Mouse (Mus musculus) heart, postnatal 25 days (tissue): ENCODE measurements around the gene Mcm3ap. TPM values are rescaled to one million over a fixed set of nuclear protein-coding genes. Genes with fewer than 3 reads are reported as not detected.

ENCODE experiments used
- DNase-seq: peaks from one replicate; pipeline ENCODE4 v3.0.0; 2022; ENCODE audit warnings: low spot score
- intact Hi-C: fragments of 180-260 bp; cut with DNase I; formaldehyde crosslinking; loops from one replicate; pipeline ENCODE4 v1.15.1; 2025
- total RNA-seq, 2 experiments: library from RNA; stranded (reverse); gene quantifications; 2 replicates each; pipeline ENCODE4 v1.2.3; 2021

The Mcm3ap gene
- total RNA-seq, result 10 to 100 TPM; 22.8 to 27.1 TPM

DNA sequence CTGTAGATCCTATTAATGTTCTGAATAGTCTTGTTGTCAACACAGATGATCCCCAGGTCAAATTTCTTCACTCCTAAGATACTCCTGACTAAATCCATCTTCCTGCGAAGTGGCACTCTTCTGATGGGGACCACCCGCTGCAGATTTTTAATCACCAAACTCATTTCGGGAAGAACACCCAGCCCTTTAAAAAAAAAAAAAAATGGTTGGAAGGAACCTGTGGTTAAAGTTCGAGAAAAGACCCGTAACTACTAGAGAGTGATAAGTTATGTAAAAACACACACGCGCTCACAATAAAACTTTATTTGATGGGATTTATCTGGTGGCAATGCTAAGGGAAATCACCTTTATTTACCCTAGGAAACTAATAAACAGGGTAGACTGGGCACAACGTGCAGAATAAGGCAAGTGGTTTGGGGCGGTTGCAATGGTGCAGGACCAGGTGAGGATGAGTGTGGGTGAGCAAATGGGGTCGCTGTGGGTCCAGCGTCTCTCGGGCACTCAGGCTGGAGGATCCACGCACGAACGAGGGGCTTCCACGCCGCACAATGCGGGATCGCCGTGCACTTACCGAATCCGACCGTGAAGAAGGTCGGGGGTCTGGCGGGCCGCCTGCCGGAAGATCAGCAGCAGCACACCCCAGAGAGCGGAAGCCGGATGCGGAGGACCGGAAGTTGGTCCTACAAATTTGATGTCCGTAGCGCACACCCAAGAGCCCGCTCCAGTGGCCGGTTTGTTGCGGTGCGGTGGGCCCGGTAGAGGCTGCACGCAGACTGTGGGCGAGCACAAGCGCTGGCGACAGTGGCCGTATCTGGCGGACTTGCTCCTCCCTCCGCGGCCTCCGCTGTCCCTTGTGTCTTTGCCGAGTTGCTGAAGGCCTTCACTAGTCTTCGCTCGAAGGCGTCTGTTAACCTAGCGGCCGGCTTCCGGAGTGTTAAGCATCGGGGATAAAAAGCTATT is at the start of gene Mcm3ap, which contains the start of gene Ybey:
Gene Mcm3ap, plus strand, starts transcription at position 725 of the 960 bp plus-strand sequence.
Gene Ybey, minus strand, starts transcription at position 912 of the 960 bp plus-strand sequence.
- intact Hi-C loops, result no loop called here
- DNase-seq, result peak; percentile 75

DNA sequence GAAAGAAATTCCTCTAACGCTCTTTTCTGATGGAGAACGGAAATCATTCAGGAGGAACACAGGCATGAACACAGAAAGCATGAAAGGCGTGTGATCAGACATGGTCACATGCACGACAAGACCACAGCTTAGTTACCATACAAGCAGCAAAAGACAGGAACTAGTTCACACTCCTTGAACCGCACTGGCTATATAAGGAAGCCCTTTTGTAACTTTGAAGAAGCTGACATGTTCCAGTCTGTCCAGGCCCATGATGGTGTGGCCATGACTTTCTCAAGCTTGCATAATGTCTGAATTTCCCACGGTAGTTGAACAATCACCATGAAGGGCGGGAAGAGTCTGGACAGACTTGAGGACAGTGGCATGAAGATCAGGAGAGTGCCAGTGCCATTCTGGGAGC is 43.1 kb upstream of the Mcm3ap start:
- DNase-seq, result no peak
- intact Hi-C loops, result no loop called here

DNA sequence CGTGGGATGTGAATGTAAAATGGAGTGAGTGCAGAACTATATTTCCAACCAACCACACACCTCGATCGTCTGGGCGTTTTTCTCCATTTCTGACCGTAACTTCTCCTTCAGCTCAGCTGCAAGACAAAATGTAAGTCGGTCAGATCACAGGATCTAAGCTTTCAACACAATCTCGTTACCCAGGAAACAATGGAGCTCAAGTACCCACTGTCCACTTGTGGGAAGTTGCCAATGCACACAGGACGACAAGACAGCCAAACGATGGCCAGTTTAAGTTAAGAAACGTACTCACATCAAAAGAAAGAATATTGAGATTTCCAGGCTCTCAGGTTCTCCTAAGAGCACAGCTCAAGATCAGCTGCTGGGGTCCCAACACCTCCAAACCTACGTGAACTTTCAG is 34.8 kb upstream of the Mcm3ap start:
- DNase-seq, result no peak
- intact Hi-C loops, result no loop called here

DNA sequence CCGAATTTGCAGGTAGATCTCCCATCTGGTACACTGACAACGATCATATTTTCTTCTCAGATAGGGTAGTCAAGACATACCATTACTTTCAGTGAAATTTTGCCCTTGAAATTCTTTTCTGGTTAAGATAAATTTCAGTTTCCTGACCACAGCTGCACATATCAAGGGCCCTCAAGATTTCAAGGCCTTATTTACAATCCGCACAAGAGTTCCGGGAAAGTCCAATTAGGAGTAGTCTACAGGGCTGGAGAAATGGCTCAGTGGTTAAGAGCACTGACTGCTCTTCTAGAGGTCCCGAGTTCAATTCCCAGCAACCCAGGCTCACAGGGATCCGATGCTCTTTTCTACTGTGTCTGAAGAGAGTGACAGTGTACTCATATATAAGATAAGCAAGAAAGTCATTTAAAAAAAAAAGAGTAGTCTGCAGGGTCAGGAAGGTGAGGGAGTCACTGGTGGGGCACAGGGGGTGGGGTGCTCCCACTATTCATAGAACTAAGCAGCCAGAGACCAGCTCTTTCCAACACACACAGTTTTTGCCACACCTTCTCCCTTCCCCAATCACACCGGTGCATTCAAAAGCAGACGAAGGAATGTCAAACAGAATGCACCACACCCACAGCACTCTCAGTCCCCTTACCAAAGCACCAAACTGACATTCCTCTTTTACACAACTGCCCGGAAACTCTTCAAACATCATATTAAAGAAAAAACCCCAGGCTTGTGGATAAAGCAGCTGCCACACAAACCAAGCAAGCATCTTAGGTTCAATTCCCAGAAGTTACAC is 29.4 kb upstream of the Mcm3ap start:
- intact Hi-C loops, result loop anchor here (5.0 kb wide), 1 partner anchor 97 kb away; no protein-coding TSS in a partner anchor
- DNase-seq, result no peak

DNA sequence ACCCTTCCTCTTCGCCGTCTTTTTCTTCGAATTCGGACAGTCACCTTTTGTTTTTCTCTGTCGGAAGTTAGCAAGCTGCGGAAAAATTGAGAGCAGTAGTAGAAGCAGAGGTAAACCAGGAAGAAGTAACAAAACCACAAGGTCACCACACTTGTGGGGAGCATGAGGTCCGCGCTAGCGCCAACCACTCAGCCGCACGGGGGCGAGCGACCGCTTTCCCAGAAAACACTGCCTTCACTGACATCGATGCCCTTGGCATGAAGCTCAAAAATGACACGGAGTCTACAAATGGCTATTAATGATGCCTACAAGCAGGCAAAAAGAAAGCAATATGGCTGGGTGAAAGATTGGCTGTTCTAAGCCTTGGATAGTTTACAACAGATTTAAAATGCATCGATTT is 28.4 kb upstream of the Mcm3ap start, which contains the start of gene AC141477.1:
Gene AC141477.1, minus strand, starts transcription at position 164 of the 400 bp plus-strand sequence.
- no peak for DNase-seq
- intact Hi-C loops, result no loop called here

DNA sequence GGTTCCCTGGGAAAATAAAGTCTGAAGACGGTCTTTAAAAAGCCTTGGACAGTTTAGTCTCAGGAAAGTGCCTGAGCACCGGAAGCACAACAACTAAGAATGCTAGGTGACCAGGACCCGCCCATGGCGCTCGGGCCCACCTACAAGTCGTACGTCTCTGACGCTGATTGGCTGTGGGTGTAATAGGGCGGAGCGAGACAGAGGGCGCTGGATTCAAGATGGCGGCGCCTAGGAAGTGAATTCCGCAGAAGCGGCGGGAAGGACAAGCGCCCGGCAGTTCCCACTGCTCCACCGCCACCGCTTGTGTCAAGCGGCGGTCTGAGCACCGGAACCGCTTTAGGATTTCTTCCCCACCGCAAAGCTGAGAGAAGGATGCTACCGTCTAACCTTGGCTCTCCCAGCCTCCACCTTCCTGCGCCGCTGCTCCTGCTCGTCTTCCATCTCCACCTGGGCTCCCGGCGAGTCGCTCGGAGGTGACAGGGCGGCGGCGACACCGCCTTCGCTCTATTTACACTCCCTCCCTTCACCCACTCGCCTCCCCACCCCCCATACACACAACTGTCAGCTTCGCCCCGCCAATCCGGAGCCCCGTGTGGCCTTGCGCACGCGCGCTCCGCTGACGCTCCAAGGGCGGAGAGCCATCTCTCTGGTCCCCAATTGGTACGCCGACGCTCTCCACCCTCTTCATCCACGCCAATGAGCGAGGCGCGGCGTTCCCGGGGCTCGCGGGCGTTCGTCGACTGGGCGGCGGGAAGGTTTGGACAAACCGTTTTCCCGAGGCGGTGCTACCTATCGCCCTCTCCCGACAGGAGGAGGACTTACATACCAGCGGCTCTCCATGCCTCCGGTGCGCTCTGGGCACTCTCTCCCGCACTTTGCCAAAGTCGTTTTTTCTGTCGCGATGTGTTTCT is 26.3 kb upstream of the Mcm3ap start, which contains the start of gene Pcnt:
Gene Pcnt, minus strand, starts transcription at position 609 of the 911 bp plus-strand sequence.
- DNase-seq, result peak; percentile 96
- intact Hi-C loops, result no loop called here

DNA sequence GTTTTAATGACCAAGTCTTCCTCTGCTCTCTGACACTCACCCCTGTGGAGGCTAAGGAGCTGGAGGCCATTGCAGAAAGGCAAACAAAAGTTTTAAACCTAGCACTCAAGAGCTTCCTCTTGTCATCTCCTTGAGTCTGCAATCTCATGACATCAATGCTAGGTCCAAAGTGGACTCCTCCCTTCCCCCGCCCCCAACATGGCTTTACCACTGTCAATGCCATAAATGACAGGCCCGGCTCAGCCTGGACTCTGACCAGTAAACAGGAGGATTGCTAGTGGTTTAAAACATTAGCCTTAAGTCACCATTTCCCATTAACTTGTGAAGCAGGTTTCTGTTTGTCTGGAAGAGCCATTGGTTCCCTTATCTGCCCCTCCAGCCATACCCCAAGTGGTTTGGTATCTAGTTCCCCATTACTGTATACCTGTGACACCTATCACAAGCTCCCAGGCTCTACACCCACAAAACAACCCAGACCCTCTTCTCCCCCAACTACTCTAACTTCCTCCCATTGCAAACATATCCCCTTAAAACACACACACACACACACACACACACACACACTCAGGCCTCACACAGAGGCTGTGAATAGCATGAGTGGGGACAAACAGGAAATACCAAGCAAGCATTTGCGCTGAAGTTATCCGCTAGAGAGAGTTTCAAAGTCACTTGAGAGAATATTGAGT is 22.6 kb upstream of the Mcm3ap start:
- intact Hi-C loops, result no loop called here
- no peak for DNase-seq

DNA sequence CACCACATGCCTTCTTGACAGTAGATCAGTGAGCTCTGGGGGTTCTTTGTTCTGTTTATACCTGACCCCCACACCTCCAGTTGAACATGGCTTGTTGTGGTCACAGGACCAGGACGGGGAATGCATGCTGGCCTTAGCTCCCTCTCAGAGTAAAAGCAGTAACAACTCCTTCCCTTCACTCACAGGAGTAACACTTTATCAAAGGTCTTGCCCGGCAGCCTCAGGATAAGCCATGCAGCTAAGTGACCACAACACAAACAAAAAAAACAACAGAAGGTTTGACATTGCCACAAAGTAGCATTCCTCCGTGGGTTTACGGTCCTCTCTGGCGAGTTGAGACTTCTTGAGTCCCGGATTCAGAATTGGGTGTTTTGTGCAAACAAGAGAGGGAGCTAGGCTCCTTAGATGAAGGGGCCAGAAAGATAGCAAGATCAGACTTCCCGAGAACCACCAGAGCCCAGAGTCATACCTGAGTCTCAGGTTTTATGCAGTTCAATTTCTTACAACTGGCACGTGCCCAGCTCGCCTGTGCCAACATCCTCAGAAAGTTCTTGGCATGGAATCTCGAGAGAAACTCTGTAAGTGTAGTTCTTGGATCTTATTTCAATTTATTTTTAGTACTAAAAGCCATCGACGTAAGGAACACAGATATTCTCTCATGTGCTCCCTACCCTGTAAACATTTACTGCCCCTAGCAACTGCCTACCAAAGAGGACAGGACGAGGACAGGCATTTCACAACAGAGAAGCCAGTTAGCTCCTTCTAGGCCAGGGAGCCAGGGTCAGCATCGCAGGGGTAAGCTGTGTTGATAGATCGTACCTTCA is 21.1 kb upstream of the Mcm3ap start:
- intact Hi-C loops, result no loop called here

DNA sequence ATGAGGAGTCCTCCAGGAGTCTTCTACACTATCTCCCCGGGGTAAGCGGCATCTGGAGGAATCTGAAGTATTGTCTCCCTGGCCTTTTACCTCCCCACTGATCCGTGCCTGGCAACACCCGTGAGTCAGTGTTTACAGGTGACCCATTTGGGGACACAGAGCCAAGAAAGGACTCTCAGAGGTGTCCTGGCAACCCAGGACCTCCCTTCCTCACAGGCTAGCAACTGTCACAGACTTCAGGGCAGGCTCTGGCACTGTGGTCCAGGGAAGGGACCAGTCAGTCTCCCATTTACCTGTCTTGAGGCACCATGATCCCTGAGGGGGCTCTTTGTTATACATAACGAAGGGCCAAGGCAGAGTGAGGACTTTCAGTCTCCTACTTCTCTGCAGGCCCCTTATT is 19.9 kb upstream of the Mcm3ap start, which contains the start of gene 2610028H24Rik:
Gene 2610028H24Rik, plus strand, starts transcription at position 231 of the 400 bp plus-strand sequence.
- intact Hi-C loops, result no loop called here
- DNase-seq, result no peak

More for the DNA sequence above, 21.1 kb upstream of the Mcm3ap start:
- peak; percentile 10 for DNase-seq

DNA sequence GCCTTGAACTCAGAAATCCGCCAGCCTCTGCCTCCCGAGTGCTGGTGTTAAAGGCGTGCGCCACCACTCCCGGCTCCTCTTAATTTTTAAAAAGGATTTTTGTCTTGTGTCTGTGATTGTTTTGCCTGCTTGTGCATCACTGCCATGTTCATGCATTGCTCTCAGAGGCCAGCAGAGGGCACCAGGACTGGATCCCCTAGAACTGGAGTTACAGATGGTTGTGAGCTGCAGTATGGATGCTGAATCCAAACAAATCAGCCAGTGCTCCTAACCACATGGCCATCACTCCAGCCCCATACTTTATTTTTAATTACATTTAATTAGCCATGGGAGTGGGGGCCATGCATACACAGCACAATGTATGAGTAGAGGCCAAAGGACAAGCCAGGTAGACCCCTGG is 13.4 kb upstream of the Mcm3ap start:
- DNase-seq, result no peak

DNA sequence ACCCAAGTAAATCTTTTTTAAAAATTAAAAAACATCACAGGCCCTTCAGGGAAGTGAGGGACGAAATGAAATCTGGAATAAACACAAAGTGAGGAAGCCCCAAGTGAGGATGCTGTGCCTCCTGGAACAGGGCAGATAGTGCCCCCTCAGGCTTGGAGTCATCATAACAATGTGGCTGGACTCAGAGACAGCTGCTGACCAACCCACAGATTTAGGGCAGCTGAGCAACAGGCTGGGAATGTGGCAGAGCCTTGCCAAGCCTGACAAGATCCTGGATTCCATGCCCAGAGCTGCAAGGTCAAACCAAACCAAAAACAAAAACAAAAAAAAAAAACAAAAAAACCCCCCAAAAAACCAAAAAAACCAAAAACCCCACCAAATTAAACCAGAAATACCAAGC is 7.5 kb upstream of the Mcm3ap start:
- DNase-seq, result no peak
- intact Hi-C loops, result no loop called here

More for the DNA sequence above, 13.4 kb upstream of the Mcm3ap start:
- intact Hi-C loops, result loop anchor here (1.0 kb wide), 1 partner anchor 280 kb away; no protein-coding TSS in a partner anchor

DNA sequence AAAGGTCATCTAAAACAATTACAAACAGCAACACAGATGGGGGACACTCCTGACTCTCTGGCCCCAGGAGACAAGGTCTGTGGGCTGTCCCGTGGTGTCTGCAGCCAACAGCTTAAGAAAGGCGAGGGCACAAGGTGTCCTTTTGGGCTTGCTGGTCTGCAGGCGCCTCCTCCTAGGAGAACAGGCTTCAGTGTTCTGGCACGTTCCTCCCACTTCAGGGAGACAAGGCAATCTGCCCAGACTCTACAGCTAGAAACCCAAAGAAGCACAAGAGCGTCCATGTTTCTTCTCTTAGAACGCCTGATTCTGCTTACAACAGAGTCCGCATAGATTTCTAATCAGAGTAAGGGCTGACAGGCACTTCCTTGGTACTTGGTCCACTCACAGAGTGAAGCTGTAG is 6.4 kb upstream of the Mcm3ap start:
- no peak for DNase-seq
- intact Hi-C loops, result no loop called here

DNA sequence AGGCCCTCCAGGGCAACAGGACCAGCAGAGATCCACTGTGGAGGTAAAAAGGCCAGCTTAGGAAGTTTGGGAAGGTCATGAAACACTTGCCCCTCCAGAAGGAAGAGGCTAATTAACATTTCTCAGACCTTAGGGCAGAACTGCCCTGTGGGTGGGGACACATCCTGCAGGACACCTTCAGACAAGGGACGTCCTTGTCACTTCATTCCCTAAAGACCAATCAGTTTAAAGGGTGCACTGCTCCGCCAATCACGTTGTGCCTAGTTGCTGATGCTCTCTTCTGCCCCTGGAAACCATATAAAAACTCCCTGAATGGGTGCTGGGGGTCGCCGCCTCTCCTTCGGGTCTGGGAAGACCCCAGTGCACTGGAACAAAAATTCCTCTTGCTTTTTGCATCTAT is 6.0 kb upstream of the Mcm3ap start:
- intact Hi-C loops, result no loop called here
- no peak for DNase-seq

DNA sequence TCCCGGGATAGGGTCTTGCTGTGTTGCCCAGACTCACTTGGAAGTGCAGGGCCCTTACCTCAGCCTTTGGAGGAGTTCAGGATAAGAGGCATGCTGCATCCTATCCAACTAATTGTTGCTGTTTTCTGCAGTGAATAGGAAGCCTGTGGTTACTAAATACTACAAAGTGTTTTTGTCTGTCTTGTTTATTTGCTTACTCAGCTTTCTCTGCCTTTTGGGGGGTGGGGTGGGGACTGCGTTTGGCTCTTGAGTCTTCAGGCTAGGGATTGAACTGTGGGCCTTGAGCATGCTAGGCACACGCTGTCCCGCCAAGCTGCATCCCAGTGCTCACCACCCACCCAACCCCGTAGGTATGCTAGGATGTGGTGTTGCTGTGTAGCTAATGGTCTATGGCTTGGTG is 5.0 kb downstream of the Mcm3ap start:
- intact Hi-C loops, result no loop called here
- DNase-seq, result no peak

DNA sequence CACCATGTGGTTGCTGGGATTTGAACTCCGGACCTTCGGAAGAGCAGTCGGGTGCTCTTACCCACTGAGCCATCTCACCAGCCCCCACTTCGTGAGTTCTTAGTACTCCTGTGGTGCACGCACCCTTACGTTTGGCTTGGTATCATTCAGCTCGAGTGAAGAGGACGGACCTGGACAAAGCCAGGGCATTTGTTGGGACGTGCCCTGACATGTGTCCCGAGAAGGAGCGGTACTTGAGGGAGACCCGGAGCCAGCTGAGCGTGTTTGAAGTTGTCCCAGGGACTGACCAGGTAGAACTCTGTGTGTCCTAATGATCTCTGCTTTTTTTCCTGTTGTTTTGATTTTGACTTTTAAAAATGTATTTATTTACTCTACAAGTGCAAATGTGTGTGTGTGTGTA is 12.1 kb downstream of the Mcm3ap start:
- no peak for DNase-seq
- intact Hi-C loops, result no loop called here

DNA sequence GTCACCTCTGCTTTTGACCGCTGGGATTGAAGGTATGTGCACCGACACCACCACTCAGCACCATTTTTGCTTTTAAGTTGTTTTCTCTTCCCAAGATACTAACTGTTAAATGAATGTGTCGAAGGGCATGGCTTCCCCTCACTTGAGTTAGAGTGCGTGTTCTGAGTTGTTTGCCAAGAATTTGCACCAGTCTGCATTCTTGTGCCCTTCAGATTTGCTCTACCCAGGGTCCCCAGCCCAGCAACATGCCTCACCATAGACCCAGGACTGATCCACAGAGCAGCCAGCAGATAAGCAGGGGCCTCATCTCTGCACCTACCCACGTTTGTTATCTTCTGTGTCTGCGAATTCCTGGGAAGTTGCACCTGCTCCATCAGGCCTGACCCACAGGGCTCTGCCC is 12.8 kb downstream of the Mcm3ap start:
- DNase-seq, result no peak
- intact Hi-C loops, result no loop called here

DNA sequence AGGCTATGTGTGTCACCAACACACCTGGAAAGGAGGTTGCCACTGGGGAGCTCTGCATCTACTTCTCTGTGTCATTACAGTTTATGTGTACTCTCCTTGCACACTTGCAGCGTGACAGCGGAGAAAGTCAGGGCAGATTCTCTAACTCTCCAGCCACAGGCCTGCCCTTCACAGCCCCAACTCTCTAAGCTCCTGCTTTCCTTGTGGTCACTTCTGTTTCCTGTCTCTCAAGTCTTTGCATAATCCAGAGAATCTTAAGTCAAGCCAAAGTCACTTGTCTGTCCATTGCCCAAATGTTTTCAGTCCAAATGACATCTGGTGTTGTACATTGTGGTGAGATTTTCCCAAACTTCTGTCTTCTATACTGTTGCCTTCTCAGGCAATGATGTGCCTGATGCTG is 17.6 kb downstream of the Mcm3ap start:
- intact Hi-C loops, result no loop called here
- DNase-seq, result no peak

DNA sequence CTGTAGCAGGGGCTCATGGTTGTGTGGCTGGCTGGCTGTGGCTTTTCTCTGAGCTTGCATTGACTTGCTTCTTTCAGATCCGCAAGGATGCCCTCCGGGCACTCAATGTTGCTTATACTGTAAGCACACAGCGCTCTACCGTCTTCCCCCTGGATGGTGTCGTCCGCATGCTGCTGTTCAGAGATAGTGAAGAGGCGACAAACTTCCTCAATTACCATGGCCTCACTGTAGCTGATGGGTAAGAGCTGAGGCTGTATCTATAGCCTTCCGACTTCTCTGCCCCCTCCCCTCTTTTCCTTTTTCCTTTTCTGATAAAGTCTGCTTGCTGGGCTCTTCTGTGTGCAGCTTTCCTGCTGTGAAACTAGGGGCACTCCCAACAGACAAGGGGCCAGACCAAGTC is 19.5 kb downstream of the Mcm3ap start:
- intact Hi-C loops, result no loop called here
- DNase-seq, result no peak
